Mouse (Mus musculus) lung, postnatal 0 days (tissue): Measurements from ENCODE around the gene Clstn2.

Experiments
- CTCF ChIP-seq: IDR thresholded peaks from 2 replicates; pipeline ENCODE4 v1.5.1; 2016; ENCODE audit warnings: antibody characterized with exemption, mild to moderate bottlenecking
- EP300 ChIP-seq: IDR thresholded peaks from 2 replicates; pipeline ENCODE4 v1.6.1; 2016; ENCODE audit warnings: antibody characterized with exemption, mild to moderate bottlenecking, control low read depth

- TF ChIP-seq CTCF (peak; percentile 13; the same call in 1 of the 2 replicates), EP300 (no peak)
These were observed 16.4 kb downstream of the Clstn2 start for GRCm38 (mm10) chr9:98016576-98016975.
